Mouse (Mus musculus) forebrain, postnatal 0 days (tissue): ENCODE data around the gene Efna2. TPM values are rescaled to one million over a fixed set of nuclear protein-coding genes. Genes with fewer than 3 reads are reported as not detected.

Experiments used
- ATAC-seq: fragments of 200-750 bp; cut with Nextera tagmentation; 2 replicates; pipeline ENCODE4 v1.8.0; 2017; ENCODE audit warnings: mild to moderate bottlenecking, moderate library complexity
- DNase-seq: peaks from one replicate; pipeline ENCODE4 v3.0.0-alpha.2; 2015
- H3K27ac ChIP-seq: fragments of 300-500 bp; sonication (generic); 2 replicates; pipeline ENCODE4 v1.5.1; 2014; ENCODE audit warnings: low read depth, mild to moderate bottlenecking, antibody characterized with exemption, low read length, moderate library complexity, mixed read lengths
- H3K27me3 ChIP-seq: fragments of 300-500 bp; sonication (generic); 2 replicates; pipeline ENCODE4 v1.6.1; 2014; ENCODE audit warnings: mild to moderate bottlenecking, low read length, mixed read lengths; ENCODE audit not compliant: insufficient read depth
- H3K36me3 ChIP-seq: fragments of 300-500 bp; sonication (generic); 2 replicates; pipeline ENCODE4 v1.6.1; 2014; ENCODE audit warnings: mild to moderate bottlenecking, moderate library complexity; ENCODE audit not compliant: insufficient read depth
- H3K4me1 ChIP-seq: fragments of 300-500 bp; sonication (generic); 2 replicates; pipeline ENCODE4 v1.6.1; 2014; ENCODE audit warnings: antibody characterized with exemption; ENCODE audit not compliant: insufficient read depth
- H3K4me2 ChIP-seq: fragments of 300-500 bp; sonication (generic); 2 replicates; pipeline ENCODE4 v1.6.1; 2014; ENCODE audit warnings: low read depth, mild to moderate bottlenecking, moderate library complexity
- H3K4me3 ChIP-seq: fragments of 300-500 bp; sonication (generic); 2 replicates; pipeline ENCODE4 v1.5.1; 2014; ENCODE audit warnings: low read depth, low read length, mixed read lengths
- H3K9ac ChIP-seq: fragments of 300-500 bp; sonication (generic); 2 replicates; pipeline ENCODE4 v1.6.1; 2014; ENCODE audit warnings: mild to moderate bottlenecking
- H3K9me3 ChIP-seq: fragments of 300-500 bp; sonication (generic); 2 replicates; pipeline ENCODE4 v1.6.1; 2016; ENCODE audit warnings: low read length
- CTCF ChIP-seq: sonication (generic); IDR thresholded peaks from 2 replicates; pipeline ENCODE4 v1.5.1; 2016; ENCODE audit warnings: antibody characterized with exemption, control low read depth, low read depth
- WGBS: fragments of 180-500 bp; shearing (Covaris S2); extraction: QIAGEN DNeasy Blood & Tissue Kit; methylation state at CpG from one replicate; pipeline ENCODE4 v1.1.7; 2014; 5-methylcytosine and 5-hydroxymethylcytosine counted together
- polyA plus RNA-seq: library from polyadenylated mRNA; unstranded; fragments of >200 nt; fragmentation: Nextera tagmentation; extraction: Ambion mirVana; gene quantifications from 2 replicates; pipeline ENCODE4 v1.2.1, GENCODE M21; 2015
- total RNA-seq: library from RNA; depleted of rRNA; stranded (reverse); fragments of >200 nt; gene quantifications from 2 replicates; pipeline ENCODE4 v1.2.3, GENCODE M21; 2014

Gene Efna2
- total and polyA plus RNA-seq, 2 experiments from 2014 or later, result 29.0 to 31.3 TPM

GRCm38 (mm10) chr10:80173955-80174640, 5.2 kb upstream of the Efna2 start:
- Histone ChIP-seq H3K9ac (no peak overlapping the region), H3K27ac (no peak overlapping the region), H3K4me3 (no peak overlapping the region), H3K4me1 (no peaks in the 10 kb centered on the region; the same call in 1 of the 2 replicates), H3K9me3 (no peaks in the 10 kb centered on the region), H3K27me3 (no peaks in the 10 kb centered on the region), H3K36me3 (peaks cover 27% of the 10 kb centered on the region), H3K4me2 (no peak overlapping the region)
- no peak for TF ChIP-seq CTCF
- 86% methylated on average over 10 of the region's 10 CpGs for WGBS
- no peak for DNase-seq
- ATAC-seq, result no peak

- TF ChIP-seq CTCF, result peak; percentile 57
- DNase-seq (no peak), ATAC-seq (no peak)
- Histone ChIP-seq H3K27me3 (no peaks in the 10 kb centered on the region), H3K9ac (no peak overlapping the region), H3K4me1 (no peaks in the 10 kb centered on the region; the same call in 1 of the 2 replicates), H3K36me3 (peaks cover 26% of the 10 kb centered on the region), H3K9me3 (no peaks in the 10 kb centered on the region), H3K4me2 (no peak overlapping the region), H3K4me3 (no peak overlapping the region), H3K27ac (no peak overlapping the region)
- WGBS, result 54% methylated on average over 2 of the region's 2 CpGs
Observed at GRCm38 (mm10) chr10:80174705-80175104, 4.6 kb upstream of the Efna2 start.

GRCm38 (mm10) chr10:80175536-80176269, 3.6 kb upstream of the Efna2 start:
- Histone ChIP-seq H3K27ac (no peak overlapping the region), H3K4me2 (no peak overlapping the region), H3K9ac (no peak overlapping the region), H3K4me1 (peaks cover 9% of the 10 kb centered on the region), H3K27me3 (no peaks in the 10 kb centered on the region), H3K4me3 (no peak overlapping the region), H3K9me3 (no peaks in the 10 kb centered on the region), H3K36me3 (peaks cover 16% of the 10 kb centered on the region)
- peak; percentile 81 for TF ChIP-seq CTCF
- WGBS, result 19% methylated on average over 4 of the region's 4 CpGs
- ATAC-seq (peak; percentile 28; the same call in 1 of the 2 replicates), DNase-seq (peak; percentile 78)

- 70% methylated on average over 5 of the region's 5 CpGs for WGBS
- H3K9ac ChIP-seq, result no peak overlapping the region
Observed at GRCm38 (mm10) chr10:80176270-80176834, 2.9 kb upstream of the Efna2 start.

GRCm38 (mm10) chr10:80177441-80178279, 1.6 kb upstream of the Efna2 start:
- H3K9me3 ChIP-seq, result no peaks in the 10 kb centered on the region
- no peak for TF ChIP-seq CTCF

More at GRCm38 (mm10) chr10:80176270-80176834, 2.9 kb upstream of the Efna2 start:
- ATAC-seq, result no peak
- TF ChIP-seq CTCF, result no peak
- Histone ChIP-seq H3K36me3 (peaks cover 10% of the 10 kb centered on the region), H3K9me3 (no peaks in the 10 kb centered on the region), H3K27me3 (no peaks in the 10 kb centered on the region), H3K4me3 (no peak overlapping the region), H3K27ac (no peak overlapping the region), H3K4me1 (peaks cover 15% of the 10 kb centered on the region), H3K4me2 (no peak overlapping the region)
- DNase-seq, result no peak

GRCm38 (mm10) chr10:80180288-80180687, 1.0 kb downstream of the Efna2 start:
- Histone ChIP-seq H3K4me3 (peak overlapping the region; percentile 78), H3K36me3 (no peaks in the 10 kb centered on the region), H3K27ac (no peak overlapping the region), H3K4me2 (peak overlapping the region; percentile 68), H3K9me3 (no peaks in the 10 kb centered on the region), H3K4me1 (peaks cover 18% of the 10 kb centered on the region), H3K27me3 (no peaks in the 10 kb centered on the region), H3K9ac (peak overlapping the region; percentile 81)
- no peak for TF ChIP-seq CTCF
- WGBS, result 35% methylated on average over 6 of the region's 6 CpGs
- ATAC-seq, result no peak
- DNase-seq, result no peak

More at GRCm38 (mm10) chr10:80177441-80178279, 1.6 kb upstream of the Efna2 start:
- Histone ChIP-seq H3K27ac (no peak overlapping the region), H3K4me2 (no peak overlapping the region), H3K36me3 (no peaks in the 10 kb centered on the region), H3K4me1 (peaks cover 18% of the 10 kb centered on the region), H3K27me3 (no peaks in the 10 kb centered on the region), H3K4me3 (no peak overlapping the region), H3K9ac (no peak overlapping the region)
- DNase-seq (no peak), ATAC-seq (no peak)
- 65% methylated on average over 7 of the region's 7 CpGs for WGBS
